Mouse (Mus musculus) cerebellum, adult 2 months (tissue): Measurements from ENCODE around the gene 4931428L18Rik.

Source experiments
- CTCF ChIP-seq: fragments of 200-500 bp; IDR thresholded peaks from 2 replicates; pipeline ENCODE4 v1.5.1; 2011; ENCODE audit warnings: low read depth, mild to moderate bottlenecking, control low read depth, low read length, moderate library complexity, borderline replicate concordance; ENCODE audit not compliant: insufficient read depth
- POLR2A ChIP-seq: fragments of 200-500 bp; IDR thresholded peaks from 2 replicates; pipeline ENCODE4 v1.6.1; 2011; ENCODE audit warnings: low read length, control low read depth, borderline replicate concordance; ENCODE audit not compliant: insufficient read depth

DNA sequence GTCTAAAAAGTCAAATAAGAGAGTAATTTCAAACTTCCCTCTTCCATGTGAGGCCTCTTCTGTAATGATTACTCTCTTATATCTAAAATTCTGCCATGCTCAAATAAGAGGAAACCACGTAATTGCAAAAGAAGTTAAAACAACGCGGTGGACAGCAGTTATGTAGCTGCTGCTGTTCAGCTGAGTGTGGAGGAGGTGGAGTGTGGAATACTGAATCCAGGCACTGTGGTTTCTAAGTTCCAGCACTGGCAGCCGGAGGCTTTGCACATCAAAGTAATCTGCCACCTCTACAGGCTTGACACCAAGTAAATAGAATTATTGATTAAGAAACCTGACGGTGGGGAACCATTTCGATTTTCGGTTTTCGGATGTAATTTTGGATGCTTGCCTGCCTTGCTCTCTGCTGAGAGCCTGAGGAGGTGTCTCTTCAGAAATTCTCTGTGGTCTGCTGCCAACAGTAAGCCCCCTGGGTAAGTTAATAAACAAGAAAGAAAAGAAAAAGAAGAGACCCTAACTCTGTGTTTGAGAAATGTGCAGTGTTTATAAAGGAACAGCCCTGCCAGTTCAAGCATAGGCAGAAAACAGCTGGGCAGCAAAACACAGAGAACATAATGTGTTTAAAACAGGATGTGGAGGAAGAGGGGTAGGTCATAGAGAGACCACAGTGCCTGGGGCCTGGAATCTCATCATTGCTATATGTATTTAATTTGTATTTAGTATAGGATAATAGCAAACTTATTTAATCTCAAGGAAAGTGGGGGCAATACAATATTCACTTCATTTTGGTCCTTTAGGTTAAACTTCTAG, 80.0 kb downstream of the 4931428L18Rik start:
- TF ChIP-seq POLR2A (no peak), CTCF (no peak)
